Mouse (Mus musculus) left cerebral cortex, postnatal 14 days (tissue): Measurements from ENCODE around the gene Shisa5. TPM values are rescaled to one million over a fixed set of nuclear protein-coding genes. Genes with fewer than 3 reads are reported as not detected.

Source experiments
- DNase-seq, 2 experiments: peaks; one replicate each; pipeline ENCODE4 v3.0.0; 2021 to 2022; ENCODE audit warnings: low spot score in 2 of 2, mixed read lengths in 1 of 2
- intact Hi-C: fragments of 180-260 bp; cut with DNase I; formaldehyde crosslinking; loops from one replicate; pipeline ENCODE4 v1.15.1; 2025
- total RNA-seq, 2 experiments: library from RNA; stranded (reverse); gene quantifications; 2 replicates each; pipeline ENCODE4 v1.2.3; 2021

The Shisa5 gene
- total RNA-seq, 2 experiments from 2014 or later: 68.2 to 72.6 TPM

DNA sequence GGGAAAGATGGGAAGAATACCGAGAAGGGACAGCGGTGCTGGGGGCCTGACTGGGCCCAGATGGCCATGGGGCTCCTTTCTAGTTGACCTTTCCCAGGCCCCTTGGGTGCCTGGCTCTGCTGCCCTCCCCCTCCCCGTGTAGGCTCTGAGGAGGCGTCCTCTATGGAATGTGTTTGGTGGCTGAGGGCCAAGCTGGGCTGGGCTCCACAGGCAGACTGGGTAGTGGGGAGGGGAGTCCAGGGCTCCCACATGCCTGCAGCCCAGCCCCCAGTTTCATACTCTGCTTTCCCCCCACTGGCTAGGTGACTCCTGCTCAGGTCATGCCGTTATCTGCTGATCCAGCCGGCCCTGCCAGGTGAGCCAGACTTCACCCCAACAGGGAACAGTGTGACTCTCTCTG lies 60.6 kb downstream of the Shisa5 start:
- peak in 1 of 2 experiments; percentile 54 for DNase-seq
- intact Hi-C loops: loop anchor here (10.0 kb wide), 1 partner anchor 736 kb away; the partner anchor contains the start of gene Nme6

DNA sequence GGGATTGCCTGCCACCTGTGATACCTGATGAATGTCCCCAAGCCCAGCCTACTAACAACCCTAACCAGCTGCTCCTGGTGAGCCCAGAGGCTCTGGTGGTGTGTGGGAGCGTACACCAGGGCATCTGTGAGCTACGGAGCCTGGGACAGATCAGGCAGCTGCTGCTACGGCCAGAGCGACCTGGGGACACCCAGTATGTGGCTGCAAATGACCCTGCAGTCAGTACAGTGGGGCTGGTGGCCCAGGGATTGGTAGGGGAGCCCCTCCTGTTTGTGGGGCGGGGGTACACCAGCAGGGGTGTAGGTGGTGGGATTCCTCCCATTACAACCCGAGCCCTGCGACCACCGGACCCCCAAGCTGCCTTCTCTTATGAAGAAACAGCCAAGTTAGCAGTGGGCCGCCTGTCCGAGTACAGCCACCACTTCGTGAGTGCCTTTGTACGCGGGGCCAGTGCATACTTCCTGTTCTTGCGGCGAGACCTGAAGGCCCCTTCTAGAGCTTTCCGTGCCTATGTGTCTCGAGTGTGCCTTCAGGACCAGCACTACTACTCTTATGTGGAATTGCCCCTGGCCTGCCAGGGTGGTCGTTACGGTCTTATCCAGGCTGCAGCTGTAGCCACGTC lies 62.1 kb downstream of the Shisa5 start:
- intact Hi-C loops: no loop called here
- DNase-seq: no peak

DNA sequence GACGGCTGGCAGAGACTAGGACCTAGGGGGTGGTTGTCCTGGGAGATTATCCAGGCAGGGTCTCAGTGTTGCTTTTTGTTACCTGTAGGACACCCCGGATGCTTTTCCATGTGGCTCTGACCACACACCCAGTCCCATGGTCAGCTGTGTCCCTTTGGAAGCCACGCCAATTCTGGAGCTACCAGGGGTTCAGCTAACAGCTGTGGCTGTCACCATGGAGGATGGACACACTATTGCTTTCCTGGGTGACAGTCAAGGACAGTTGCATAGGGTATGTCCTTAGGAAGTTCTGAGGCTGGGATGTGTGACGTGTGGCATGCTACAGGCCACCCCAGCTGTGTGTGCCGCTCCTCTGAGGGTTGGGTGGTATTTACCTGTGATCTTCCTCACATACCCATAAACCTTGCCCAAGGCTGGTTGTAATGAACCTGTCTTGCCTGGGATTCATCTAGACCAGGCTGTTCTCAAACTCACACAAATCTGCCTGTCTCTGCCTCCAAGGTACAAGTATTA lies 63.6 kb downstream of the Shisa5 start:
- intact Hi-C loops: no loop called here
- no peak for DNase-seq

DNA sequence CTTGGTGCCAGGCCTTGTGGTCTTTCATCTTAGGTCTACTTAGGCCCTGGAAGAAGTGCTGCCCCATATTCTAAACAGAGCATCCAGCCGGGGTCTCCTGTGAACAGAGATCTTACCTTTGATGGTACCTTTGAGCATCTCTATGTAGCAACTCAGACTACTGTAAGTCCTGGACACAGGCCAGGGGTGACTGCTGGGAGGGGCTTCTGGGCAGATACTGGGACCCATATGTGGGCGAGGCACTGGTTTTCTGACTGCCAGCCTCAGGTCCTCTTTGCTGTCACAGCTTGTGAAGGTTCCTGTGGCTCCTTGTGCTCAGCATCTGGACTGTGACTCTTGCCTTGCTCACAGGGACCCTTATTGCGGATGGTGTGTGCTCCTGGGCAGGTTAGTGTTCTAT lies 64.2 kb downstream of the Shisa5 start:
- DNase-seq: no peak

DNA sequence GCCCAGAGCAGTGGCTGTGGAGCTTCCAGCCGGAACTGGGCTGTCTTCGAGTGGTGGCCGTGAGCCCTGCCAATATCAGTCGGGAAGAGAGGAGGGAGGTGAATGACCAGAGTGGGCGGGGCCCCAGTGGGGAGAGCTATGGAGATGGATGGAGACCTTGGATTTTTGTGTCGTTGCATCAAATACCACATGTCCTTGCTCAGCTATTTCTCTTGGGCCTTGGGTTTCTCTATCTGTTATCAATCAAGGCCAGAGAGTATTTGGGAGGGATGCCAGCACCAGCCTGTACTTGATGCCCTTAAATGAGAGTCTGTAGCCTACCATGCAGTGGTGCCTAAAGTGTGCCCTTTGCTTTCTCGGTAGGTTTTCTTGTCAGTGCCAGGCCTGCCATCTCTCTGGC lies 64.9 kb downstream of the Shisa5 start:
- no peak for DNase-seq
- intact Hi-C loops: no loop called here

More for the DNA sequence above, 64.2 kb downstream of the Shisa5 start:
- intact Hi-C loops: no loop called here

DNA sequence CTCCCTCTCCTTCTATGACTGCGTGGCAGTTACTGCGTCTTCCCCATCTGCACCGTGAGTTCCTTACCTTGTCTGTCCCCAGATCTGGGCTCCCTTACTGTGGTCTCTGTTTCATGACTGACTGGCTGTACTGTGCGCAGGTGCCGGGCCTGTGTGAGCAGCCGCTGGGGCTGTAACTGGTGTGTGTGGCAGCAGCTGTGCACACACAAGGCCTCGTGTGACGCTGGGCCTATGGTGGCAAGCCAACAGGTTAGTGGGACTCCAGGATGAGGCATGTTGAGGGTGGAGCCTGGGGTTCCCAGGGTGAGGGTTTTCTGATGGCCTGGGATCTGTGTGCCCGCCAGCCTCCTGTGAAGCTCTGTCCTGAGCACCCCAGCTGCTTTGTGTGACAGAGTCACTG lies 65.7 kb downstream of the Shisa5 start:
- DNase-seq: no peak
- intact Hi-C loops: no loop called here

DNA sequence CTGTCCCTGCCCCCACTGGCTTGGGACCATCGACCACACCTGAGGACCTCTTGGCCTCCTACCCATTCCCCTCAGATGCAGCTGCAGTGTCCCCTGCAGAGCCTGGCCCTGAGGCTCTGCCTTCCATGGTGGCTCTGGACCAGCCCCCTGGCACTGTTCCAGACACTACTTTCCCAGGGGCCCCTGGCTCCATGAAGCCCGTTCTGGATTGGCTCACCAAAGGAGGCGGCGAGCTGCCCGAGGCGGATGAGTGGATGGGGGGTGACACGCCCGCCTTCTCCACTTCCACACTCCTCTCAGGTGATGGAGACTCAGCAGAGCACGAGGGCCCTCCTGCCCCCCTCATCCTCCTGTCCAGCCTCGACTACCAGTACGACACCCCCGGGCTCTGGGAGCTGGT lies 66.6 kb downstream of the Shisa5 start:
- intact Hi-C loops: no loop called here
- DNase-seq: peak; percentile 44 to 51

DNA sequence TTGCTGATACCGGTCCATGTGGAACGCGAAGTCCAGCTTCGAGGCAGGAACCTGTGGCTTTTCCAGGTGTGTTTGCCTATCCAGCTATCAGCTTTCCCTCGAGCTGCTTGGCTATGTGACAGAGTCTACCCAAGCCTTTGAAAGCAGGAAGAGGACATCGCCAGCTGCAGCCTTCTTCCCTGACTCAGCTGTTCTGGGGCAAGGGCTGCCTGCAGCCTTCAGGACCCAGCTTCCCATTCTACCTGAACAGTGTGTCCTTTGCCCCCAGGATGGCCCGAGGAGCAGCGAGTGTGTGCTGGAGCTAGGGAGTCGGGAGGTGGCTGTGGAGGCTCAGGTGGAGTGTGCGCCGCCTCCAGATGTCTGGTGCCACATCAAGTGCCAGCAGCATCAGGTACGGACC lies 67.3 kb downstream of the Shisa5 start:
- DNase-seq: no peak
- intact Hi-C loops: no loop called here

DNA sequence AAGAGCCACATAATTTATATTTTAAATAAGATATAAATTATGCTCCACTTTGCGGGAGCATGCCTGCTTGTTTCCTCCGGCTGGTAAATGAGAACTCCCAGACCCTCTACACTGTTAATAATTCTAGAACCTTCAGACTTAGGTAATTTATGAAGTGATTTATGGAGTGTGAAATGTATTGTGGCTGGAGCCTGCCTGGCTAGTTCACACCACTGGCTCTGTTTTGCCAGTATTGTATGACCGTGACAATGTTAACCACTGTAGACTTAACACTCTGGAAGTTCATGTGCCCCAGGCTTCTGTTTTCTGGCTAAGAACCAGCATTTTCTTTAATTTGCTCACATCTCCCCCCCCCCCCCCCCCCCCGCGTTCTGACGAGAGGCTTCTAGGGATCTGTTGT lies 69.0 kb downstream of the Shisa5 start:
- DNase-seq: no peak
- intact Hi-C loops: no loop called here

Other genes with a start within 250 kb of the Shisa5 start
- gene Nckipsd, start 230.2 kb upstream of the Shisa5 start, total RNA-seq: 10 to 100 TPM; 39.1 to 44.7 TPM
- gene Celsr3, start 212.2 kb upstream of the Shisa5 start, total RNA-seq: 10 to 100 TPM; 50.7 to 55.3 TPM
- gene Slc26a6, start 185.3 kb upstream of the Shisa5 start, total RNA-seq: 10 to 100 TPM; 30.4 to 33.2 TPM
- gene Tmem89, start 123.9 kb upstream of the Shisa5 start, total RNA-seq: not detected
- 100 to 1,000 TPM; 383 to 411 TPM for gene Uqcrc1, start 101.9 kb upstream of the Shisa5 start, total RNA-seq
- 1 to 10 TPM; 3.6 to 4.2 TPM for gene Col7a1, start 85.0 kb upstream of the Shisa5 start, total RNA-seq
- gene Ucn2, start 52.6 kb upstream of the Shisa5 start, total RNA-seq: not detected
- 10 to 100 TPM; 15.9 to 16.7 TPM for gene Pfkfb4, start 46.8 kb upstream of the Shisa5 start, total RNA-seq
- 10 to 100 TPM; 12.0 TPM for gene Trex1, start 21.2 kb downstream of the Shisa5 start, total RNA-seq
- 10 to 100 TPM; 28.1 to 29.0 TPM for gene Atrip, start 35.6 kb downstream of the Shisa5 start, total RNA-seq
- gene Ccdc51, start 43.9 kb downstream of the Shisa5 start, total RNA-seq: 1 to 10 TPM; 5.9 to 8.4 TPM
- 100 to 1,000 TPM; 368 to 387 TPM for gene Tma7, start 44.0 kb downstream of the Shisa5 start, total RNA-seq
- 10 to 100 TPM; 67.2 to 69.8 TPM for gene Plxnb1, start 56.8 kb downstream of the Shisa5 start, total RNA-seq
- not detected for gene Fbxw21, start 123.5 kb downstream of the Shisa5 start, total RNA-seq
- not detected for gene Fbxw13, start 157.4 kb downstream of the Shisa5 start, total RNA-seq
- not detected for gene Fbxw20, start 196.2 kb downstream of the Shisa5 start, total RNA-seq
- gene Fbxw14, start 249.1 kb downstream of the Shisa5 start, total RNA-seq: not detected